Mouse (Mus musculus): ENCODE data around the gene Nkx2-2.

GRCm38 (mm10) chr2:147235707-147236290 lies 41.8 kb upstream of the Nkx2-2 start:
- no peak for TF ChIP-seq CTCF (conservative IDR thresholded peaks at IDR 0.05; ENCODE audit: low read length)
- TF ChIP-seq NANOG (IDR thresholded peaks at IDR 0.05; ENCODE audit: borderline replicate concordance, low read length), result no peak
- no peak for TF ChIP-seq POU5F1 (IDR thresholded peaks at IDR 0.05; ENCODE audit: borderline replicate concordance, low read length)
